Mouse (Mus musculus) frontal cortex, adult (tissue): Measurements from ENCODE around the gene Plekhd1.

Experiments
- ATAC-seq: cut with Nextera tagmentation; 2 replicates; pipeline ENCODE4 v1.9.2; 2017; ENCODE audit warnings: mild to moderate bottlenecking, moderate library complexity, mixed read lengths; ENCODE audit not compliant: low TSS enrichment

Gene Plekhd1

GRCm38 (mm10) chr12:80699144-80699531, 6.7 kb downstream of the Plekhd1 start:
- ATAC-seq: no peak

GRCm38 (mm10) chr12:80701332-80701731, 8.9 kb downstream of the Plekhd1 start:
- no peak for ATAC-seq

GRCm38 (mm10) chr12:80706208-80706914, 14.0 kb downstream of the Plekhd1 start:
- no peak for ATAC-seq

- ATAC-seq: peak; percentile 45; the same call in 1 of the 2 replicates
Observed at GRCm38 (mm10) chr12:80706915-80707604, 14.7 kb downstream of the Plekhd1 start.

- ATAC-seq: no peak; the same call in 1 of the 2 replicates
Observed at GRCm38 (mm10) chr12:80715915-80716314, 23.5 kb downstream of the Plekhd1 start.

GRCm38 (mm10) chr12:80719141-80719540, 26.8 kb downstream of the Plekhd1 start:
- ATAC-seq: no peak

GRCm38 (mm10) chr12:80720507-80720906, 28.1 kb downstream of the Plekhd1 start:
- no peak for ATAC-seq

GRCm38 (mm10) chr12:80721458-80721857, 29.1 kb downstream of the Plekhd1 start:
- no peak for ATAC-seq

GRCm38 (mm10) chr12:80724853-80725559, 32.6 kb downstream of the Plekhd1 start:
- peak; percentile 77 for ATAC-seq

- no peak for ATAC-seq
Observed at GRCm38 (mm10) chr12:80728207-80728606, 35.8 kb downstream of the Plekhd1 start.

GRCm38 (mm10) chr12:80728814-80729213, 36.4 kb downstream of the Plekhd1 start:
- no peak for ATAC-seq

- no peak for ATAC-seq
Observed at GRCm38 (mm10) chr12:80729758-80730530, 37.6 kb downstream of the Plekhd1 start.

GRCm38 (mm10) chr12:80730567-80730966, 38.2 kb downstream of the Plekhd1 start:
- peak; percentile 98 for ATAC-seq

GRCm38 (mm10) chr12:80734526-80735470, 42.4 kb downstream of the Plekhd1 start:
- no peak for ATAC-seq

GRCm38 (mm10) chr12:80736464-80737282, 44.3 kb downstream of the Plekhd1 start:
- peak; percentile 86 for ATAC-seq

- ATAC-seq: peak; percentile 14; the same call in 1 of the 2 replicates
Observed at GRCm38 (mm10) chr12:80737283-80737600, 44.9 kb downstream of the Plekhd1 start.

GRCm38 (mm10) chr12:80739482-80739881, 47.1 kb downstream of the Plekhd1 start:
- no peak for ATAC-seq

GRCm38 (mm10) chr12:80744614-80745013, 52.2 kb downstream of the Plekhd1 start:
- ATAC-seq: no peak

- peak; percentile 44; the same call in 1 of the 2 replicates for ATAC-seq
Observed at GRCm38 (mm10) chr12:80746031-80746813, 53.8 kb downstream of the Plekhd1 start.
